Mouse (Mus musculus) bone marrow macrophage, adult 2 months (primary cell): ENCODE measurements at regions not wholly inside any gene's neighbourhood (a gene's known extent, or its start where the extent isn't known, plus 50 kb on each side); places are given as distances from the start of the nearest gene placed in this dataset.

Source experiments
- CTCF ChIP-seq: IDR thresholded peaks from 2 replicates; pipeline ENCODE4 v1.5.1; 2012; ENCODE audit warnings: low read depth, mild to moderate bottlenecking, low read length, moderate library complexity
- POLR2A ChIP-seq: IDR thresholded peaks from 2 replicates; pipeline ENCODE4 v1.6.1; 2012; ENCODE audit warnings: mild to moderate bottlenecking, low read depth, low read length, borderline replicate concordance

DNA sequence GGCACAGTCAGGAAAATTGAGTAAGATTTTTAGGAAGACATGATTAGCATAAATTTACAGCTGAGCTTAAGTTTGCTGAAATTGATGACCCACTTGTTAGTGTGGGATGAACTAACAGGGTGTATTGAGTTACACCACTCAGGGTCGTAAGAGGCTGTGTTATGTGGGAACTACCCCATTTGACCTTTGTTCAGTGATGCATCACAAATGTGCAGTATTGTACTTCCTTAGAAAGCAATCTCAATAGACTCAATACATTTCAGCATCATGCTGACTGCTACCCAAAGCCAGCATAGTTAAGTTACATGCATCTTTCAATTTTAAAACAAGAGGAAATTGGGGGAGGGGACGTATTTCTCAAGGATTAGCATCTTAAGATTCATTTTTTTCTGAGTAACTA, 80.4 kb upstream of the Speer4f2 start:
- no peak for TF ChIP-seq CTCF
- no peak for TF ChIP-seq POLR2A
